ENCODE assay signal across 8 mouse cellular contexts in genomic region chr2:91537588-91538205, GRCm38 (mm10). TPM values are rescaled to one million over a fixed set of nuclear protein-coding genes. Genes with fewer than 3 reads are reported as not detected.
A peak's percentile ranks its signal among the peaks of the same experiment; 100 is the strongest.
DNase-seq lines count a peak whose midpoint lies in the region; ATAC-seq and TF ChIP-seq lines count a peak whose summit lies in the region.

No protein-coding gene starts in this region.

- no peaks in the 10 kb centered on the region for H3K9me3 ChIP-seq in hindbrain, embryonic 16.5 days (ENCODE audit: control insufficient read depth, low read length)

- H3K4me1 ChIP-seq in hindbrain, embryonic 16.5 days (ENCODE audit: control insufficient read depth, insufficient read depth, low read depth, low read length), result peaks cover 10% of the 10 kb centered on the region

- peak overlapping the region; percentile 85 for H3K27ac ChIP-seq in gastrocnemius, adult 2 months
- 0 out of 2 replicates have a peak overlapping the region, but pooled peaks have one; percentile 9 for H3K27ac ChIP-seq in hindbrain, embryonic 16.5 days (ENCODE audit: low read depth, low read length)

- 2% methylated on average over 17 of the region's 17 CpGs for WGBS in hindbrain, embryonic 16.5 days

- H3K4me2 ChIP-seq in hindbrain, embryonic 16.5 days (ENCODE audit: low read length), result peak overlapping the region; percentile 60

- no peaks in the 10 kb centered on the region; the same call in 1 of the 2 replicates for H3K36me3 ChIP-seq in hindbrain, embryonic 16.5 days (ENCODE audit: control insufficient read depth, insufficient read depth, low read length)

- no peaks in the 10 kb centered on the region for H3K27me3 ChIP-seq in hindbrain, embryonic 16.5 days (replicated peaks; ENCODE audit: control insufficient read depth, insufficient read depth, low read length)

- peak overlapping the region; percentile 76 for H3K4me3 ChIP-seq in gastrocnemius, adult 2 months
- peak overlapping the region; percentile 37 for H3K4me3 ChIP-seq in hindbrain, embryonic 16.5 days (ENCODE audit: low read length)

- ATAC-seq in common myeloid progenitor, adult 5-6 weeks (replicated peaks; ENCODE audit: low read depth, poor library complexity, severe bottlenecking), result peak; percentile 100
- ATAC-seq in hindbrain, embryonic 16.5 days, result peak; percentile 86

- DNase-seq in ZHBTc4 (ENCODE audit: low read depth, low spot score), result peak; percentile 93
- peak; percentile 95 for DNase-seq in gastrocnemius, adult 2 months
- DNase-seq in left cerebral cortex, adult 11 months (ENCODE audit: low spot score), result peak; percentile 70
- DNase-seq in lung, postnatal 36 days, result peak; percentile 98
- DNase-seq in retina, embryonic 14.5 days (ENCODE audit: low spot score), result peak; percentile 81
- peak; percentile 81 to 88 for DNase-seq in thymus, postnatal 36 days

- peak; percentile 19; the same call in 1 of the 2 replicates for TF ChIP-seq CTCF in gastrocnemius, adult 2 months (IDR thresholded peaks at IDR 0.05)

- intact Hi-C loops in gastrocnemius, adult 2 months (cut with DNase I), result no loop called here

- peak overlapping the region; percentile 33 for H3K9ac ChIP-seq in hindbrain, embryonic 16.5 days (ENCODE audit: low read depth, low read length)

RNA-seq across cellular contexts. Expression of gene Ckap5, which starts 11.1 kb away (rescaled TPM):
- total RNA-seq in common myeloid progenitor, adult 5-6 weeks (2017), result 107 and 117 TPM in 2 replicates
- 10 to 100 TPM; 30.0 to 33.1 TPM for total RNA-seq in gastrocnemius, adult 2 months (2021)
- polyA plus RNA-seq in hindbrain, embryonic 16.5 days (2015; fragmentation: Nextera tagmentation; extraction: Ambion mirVana), result 90.1 and 101 TPM in 2 replicates

Comparison
In these comparisons a context has a peak if more than half of its experiments do, and no peak if none do; other contexts are left out.
1. Peak in every context shown above with its lines: DNase-seq, ATAC-seq, H3K4me3 ChIP-seq and H3K27ac ChIP-seq.